Mouse (Mus musculus) ES-E14 (cell line): ENCODE data around the gene Mfsd5.

Experiments used
- CHD2 ChIP-seq: IDR thresholded peaks from 2 replicates; pipeline ENCODE4 v1.6.1; 2014; ENCODE audit warnings: mild to moderate bottlenecking, low read depth, low read length, inconsistent platforms
- HCFC1 ChIP-seq: IDR thresholded peaks from 2 replicates; pipeline ENCODE4 v1.6.1; 2012; ENCODE audit warnings: low read length, inconsistent platforms, borderline replicate concordance; ENCODE audit not compliant: insufficient read depth
- MAFK ChIP-seq: IDR thresholded peaks from 2 replicates; pipeline ENCODE4 v1.6.1; 2014; ENCODE audit warnings: mild to moderate bottlenecking, low read depth, low read length, inconsistent platforms; ENCODE audit not compliant: insufficient read depth
- ZC3H11A ChIP-seq: IDR thresholded peaks from 2 replicates; pipeline ENCODE4 v1.6.1; 2012; ENCODE audit warnings: low read depth, mild to moderate bottlenecking, inconsistent platforms, low read length, borderline replicate concordance

- no peak for TF ChIP-seq MAFK
- no peak for TF ChIP-seq HCFC1
- no peak for TF ChIP-seq ZC3H11A
- TF ChIP-seq CHD2 = no peak
These were observed 545 bp upstream of the Mfsd5 start for GRCm38 (mm10) chr15:102278726-102279091.
